Mouse (Mus musculus): ENCODE data around the gene Pbxip1. TPM values are rescaled to one million over a fixed set of nuclear protein-coding genes. Genes with fewer than 3 reads are reported as not detected.

Pbxip1 gene
- total RNA-seq, 2 experiments from 2014 or later, result 38.9 to 41.8 TPM

DNA sequence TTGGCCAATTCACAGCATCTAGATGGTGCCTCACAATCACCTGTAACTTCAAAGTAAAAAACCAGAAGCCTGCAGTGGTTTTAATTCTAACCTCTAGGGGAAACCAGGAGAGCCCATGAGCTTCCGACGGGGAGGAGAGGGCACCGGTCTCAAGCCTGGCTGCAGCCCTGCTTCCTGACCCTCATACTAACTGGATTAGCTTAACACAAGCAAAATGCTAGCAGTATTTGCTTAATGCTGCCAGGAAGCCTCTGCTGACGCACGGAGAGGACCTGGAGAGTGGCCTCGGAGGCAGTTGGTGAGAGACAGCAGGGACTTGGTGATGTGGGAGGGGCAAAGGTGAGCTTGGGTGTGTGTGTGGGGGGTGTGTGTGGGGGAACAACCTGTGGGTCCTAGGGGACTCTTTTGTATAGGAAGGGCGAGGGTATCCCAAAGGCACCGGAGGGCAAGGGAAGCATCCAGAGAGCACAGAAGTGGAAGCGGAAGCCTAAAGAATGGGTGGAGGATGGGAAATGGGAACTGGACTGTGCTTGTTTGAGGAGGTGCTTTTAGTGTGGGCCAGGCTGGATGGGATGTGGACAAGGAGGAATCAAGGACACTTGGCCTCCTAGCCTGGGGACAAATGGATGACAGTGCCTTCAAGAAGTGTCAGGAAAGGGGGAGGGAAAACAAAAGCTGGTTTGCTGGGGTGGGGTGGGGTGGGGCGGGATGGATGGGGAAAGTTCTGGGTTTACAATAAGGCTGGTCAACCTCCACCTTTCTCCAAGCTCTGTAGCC lies 18.1 kb downstream of the Pbxip1 start, which contains the start of gene Pmvk:
TSS of gene Pmvk (plus strand) at position 141 of the 777 bp plus-strand sequence.
- no peak for TF ChIP-seq CTCF (conservative IDR thresholded peaks at IDR 0.05)
- DNase-seq (ENCODE audit: low spot score in 2 of 2), result no peak
- no peak within 1 kb of the TSS for H3K4me3 ChIP-seq
- H3K27ac ChIP-seq, result no peak within 1 kb of the TSS

DNA sequence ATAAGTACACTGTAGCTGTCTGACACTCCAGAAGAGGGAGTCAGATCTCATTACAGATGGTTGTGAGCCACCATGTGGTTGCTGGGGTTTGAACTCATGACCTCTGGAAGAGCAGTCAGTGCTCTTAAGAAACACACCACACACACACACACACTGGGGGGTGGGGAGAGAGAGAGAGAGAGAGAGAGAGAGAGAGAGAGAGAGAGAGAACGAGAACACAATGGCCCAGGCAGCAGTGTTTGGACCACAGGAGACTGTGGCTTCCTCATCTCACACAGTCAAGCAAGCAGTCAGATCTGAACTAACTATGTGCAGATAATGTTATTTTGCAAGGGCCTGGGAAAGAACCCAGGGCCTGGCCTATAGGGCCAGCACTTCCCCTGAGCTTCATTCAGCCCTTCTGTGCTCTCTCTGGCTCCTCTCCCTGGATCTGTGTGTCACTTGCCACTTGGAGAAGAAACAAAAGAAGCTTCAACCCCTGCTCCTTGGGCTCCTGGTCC lies 19.3 kb downstream of the Pbxip1 start:
- H3K27ac ChIP-seq, result no peak overlapping the region
- no peak overlapping the region for H3K4me3 ChIP-seq
- no peak for DNase-seq (ENCODE audit: low spot score in 2 of 2)
- TF ChIP-seq CTCF (conservative IDR thresholded peaks at IDR 0.05), result no peak

DNA sequence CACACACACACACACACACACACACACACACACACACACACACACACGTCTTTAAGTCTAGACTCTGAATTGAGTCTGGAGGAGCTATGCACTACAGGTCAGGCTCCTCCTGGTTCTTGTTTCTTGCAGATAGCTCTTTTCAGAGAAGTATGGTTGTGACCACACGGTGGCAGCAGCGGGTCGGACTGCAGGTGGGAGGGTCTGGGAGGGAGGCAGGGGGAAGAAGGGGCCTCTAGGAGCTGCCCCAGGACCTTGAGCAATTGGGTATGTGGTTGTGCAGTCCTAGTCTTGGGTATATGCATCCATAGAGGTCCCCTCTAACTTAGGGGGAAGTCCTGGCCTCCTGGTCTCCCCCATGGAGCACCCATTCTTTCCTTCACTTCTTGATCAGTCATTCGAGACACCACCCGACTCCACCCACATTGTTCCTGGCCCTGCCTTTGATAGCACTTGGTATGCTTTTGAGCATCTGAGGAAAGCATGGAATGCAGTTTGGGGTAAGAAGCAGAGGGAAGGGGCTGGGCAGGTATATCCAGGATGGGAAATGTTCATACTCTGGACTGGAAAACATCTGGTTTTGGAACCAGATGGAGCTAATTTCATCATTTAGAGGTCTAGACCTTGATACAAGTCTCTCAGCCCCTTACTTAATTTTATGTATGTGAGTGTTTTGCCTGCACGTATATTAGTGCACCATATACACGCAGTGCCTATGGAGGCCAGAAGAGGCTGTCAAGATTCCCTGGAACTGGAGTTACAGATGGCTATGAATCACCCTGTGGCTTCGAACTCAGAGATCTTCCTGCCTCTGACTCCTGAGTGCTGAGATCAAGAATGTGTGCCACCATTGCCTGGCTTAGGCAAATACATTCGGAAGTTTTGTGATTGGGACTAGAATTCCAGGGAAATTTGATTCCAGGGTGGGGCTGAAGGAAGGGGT lies 20.5 kb downstream of the Pbxip1 start:
- H3K27ac ChIP-seq, result no peak overlapping the region
- DNase-seq (ENCODE audit: low spot score in 2 of 2), result peak; percentile 43 to 70
- peak; percentile 72 for TF ChIP-seq CTCF (conservative IDR thresholded peaks at IDR 0.05)
- no peak overlapping the region for H3K4me3 ChIP-seq

- TF ChIP-seq CTCF (conservative IDR thresholded peaks at IDR 0.05), result no peak
- Histone ChIP-seq H3K4me3 (peak overlapping the region; percentile 62), H3K27ac (peak overlapping the region; percentile 94)
- no peak for DNase-seq (ENCODE audit: low spot score in 2 of 2)
These were observed 22.0 kb downstream of the Pbxip1 start for GRCm38 (mm10) chr3:89458372-89458964.

- peak overlapping the region; percentile 94 for H3K27ac ChIP-seq
- DNase-seq (ENCODE audit: low spot score in 2 of 2), result peak; percentile 85 to 92
- no peak for TF ChIP-seq CTCF (conservative IDR thresholded peaks at IDR 0.05)
- peak overlapping the region; percentile 62 for H3K4me3 ChIP-seq
These were observed 22.7 kb downstream of the Pbxip1 start for GRCm38 (mm10) chr3:89458965-89459807.

- no peak for DNase-seq (ENCODE audit: low spot score in 2 of 2)
- TF ChIP-seq CTCF (conservative IDR thresholded peaks at IDR 0.05), result no peak
- H3K27ac ChIP-seq, result no peak overlapping the region
- H3K4me3 ChIP-seq, result no peak overlapping the region
These were observed 31.8 kb downstream of the Pbxip1 start for GRCm38 (mm10) chr3:89468268-89468667.

- no peak overlapping the region for H3K4me3 ChIP-seq
- no peak for DNase-seq (ENCODE audit: low spot score in 2 of 2)
- no peak for TF ChIP-seq CTCF (conservative IDR thresholded peaks at IDR 0.05)
- no peak overlapping the region for H3K27ac ChIP-seq
These were observed 35.8 kb downstream of the Pbxip1 start for GRCm38 (mm10) chr3:89472280-89472679.

DNA sequence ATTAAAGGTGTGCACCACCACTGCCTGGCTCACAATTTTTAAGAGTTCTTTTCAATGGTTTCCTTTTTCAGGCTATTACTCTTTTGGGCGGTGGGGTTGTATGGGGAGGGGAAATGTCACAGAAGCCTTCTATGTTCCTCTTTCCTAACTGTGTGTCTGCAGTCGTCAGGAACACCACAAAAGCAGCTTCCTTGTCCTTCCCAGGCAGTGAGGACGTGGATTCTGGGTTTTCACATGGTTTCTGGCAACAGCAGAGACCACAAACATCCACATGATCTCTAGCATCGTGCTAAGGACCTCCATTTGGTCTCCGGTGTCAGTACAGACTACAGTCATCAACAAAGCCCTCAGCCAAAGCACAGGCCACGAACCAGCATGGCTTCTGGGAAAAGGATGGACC lies 37.3 kb downstream of the Pbxip1 start:
- H3K4me3 ChIP-seq, result no peak overlapping the region
- H3K27ac ChIP-seq, result no peak overlapping the region
- DNase-seq (ENCODE audit: low spot score in 2 of 2), result no peak
- TF ChIP-seq CTCF (conservative IDR thresholded peaks at IDR 0.05), result no peak

DNA sequence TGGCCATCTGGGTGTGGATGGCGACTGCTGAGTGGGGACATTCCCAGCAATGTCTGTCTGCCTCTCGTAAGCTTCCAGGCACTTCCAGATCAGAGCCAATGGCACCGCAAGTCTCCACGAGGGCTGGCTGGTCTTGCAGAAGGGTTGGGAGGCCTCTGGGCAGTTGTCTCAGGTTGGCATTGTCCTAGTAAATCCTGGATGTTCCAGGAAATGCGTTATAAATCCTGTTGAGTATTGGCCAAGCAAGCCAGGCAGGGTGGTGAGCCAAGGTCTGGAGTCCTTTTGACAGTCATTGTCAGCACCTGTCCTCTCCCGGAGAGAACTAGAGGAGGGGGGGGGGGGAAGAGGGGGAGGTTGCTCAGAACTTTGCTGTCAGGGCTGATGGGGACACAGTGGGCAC lies 42.5 kb downstream of the Pbxip1 start:
- DNase-seq (ENCODE audit: low spot score in 2 of 2), result no peak
- H3K27ac ChIP-seq, result no peak overlapping the region
- no peak overlapping the region for H3K4me3 ChIP-seq
- no peak for TF ChIP-seq CTCF (conservative IDR thresholded peaks at IDR 0.05)

GRCm38 (mm10) chr3:89481488-89481887 lies 45.0 kb downstream of the Pbxip1 start:
- peak; percentile 72 for TF ChIP-seq CTCF (conservative IDR thresholded peaks at IDR 0.05)
- no peak overlapping the region for H3K4me3 ChIP-seq
- H3K27ac ChIP-seq, result no peak overlapping the region
- DNase-seq (ENCODE audit: low spot score in 2 of 2), result no peak

DNA sequence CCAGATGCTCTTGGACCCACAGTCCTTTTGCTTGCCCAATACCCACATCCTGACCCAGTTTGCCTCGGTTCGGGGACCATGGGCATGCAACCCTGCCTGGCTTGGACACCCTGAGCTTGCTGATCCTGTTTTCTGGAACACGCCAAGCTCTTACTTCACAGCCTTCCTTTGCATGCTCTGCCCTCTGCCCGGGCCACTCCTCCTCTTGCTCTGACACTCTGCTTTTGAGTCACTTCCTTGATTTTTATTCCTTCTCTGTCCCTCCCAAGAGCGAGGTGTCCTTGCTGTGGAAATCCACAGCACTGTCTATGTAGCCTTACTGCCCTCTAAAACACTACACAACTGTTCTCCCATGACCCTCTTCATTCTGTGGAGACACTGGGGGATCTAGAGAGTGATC lies 45.7 kb downstream of the Pbxip1 start:
- H3K4me3 ChIP-seq, result no peak overlapping the region
- H3K27ac ChIP-seq, result no peak overlapping the region
- no peak for DNase-seq (ENCODE audit: low spot score in 2 of 2)
- no peak for TF ChIP-seq CTCF (conservative IDR thresholded peaks at IDR 0.05)
